Mouse (Mus musculus) hematopoietic stem cell, adult 5-6 weeks (primary cell): ENCODE measurements around the gene Ptprn2. TPM values are rescaled to one million over a fixed set of nuclear protein-coding genes. Genes with fewer than 3 reads are reported as not detected.

ENCODE experiments used
- ATAC-seq, 2 experiments: fragments of 125-278 bp in 1 of 2; replicated peaks in 1 of 2; 2 replicates each; pipeline ENCODE4 v1.8.0; 2016 to 2017; ENCODE audit warnings: inconsistent platforms in 2 of 2, mild to moderate bottlenecking in 2 of 2, moderate number of reproducible peaks in 2 of 2, low read depth in 1 of 2, moderate TSS enrichment in 1 of 2; ENCODE audit not compliant: low FRiP score in 2 of 2, poor library complexity in 2 of 2, severe bottlenecking in 2 of 2, insufficient read depth in 1 of 2, low TSS enrichment in 1 of 2
- total RNA-seq: library from RNA; stranded (forward); fragments of 172-1452, 232-1000 nt; gene quantifications from 2 replicates; pipeline ENCODE4 v1.2.3, GENCODE M21; 2017

The Ptprn2 gene
- total RNA-seq, 1 experiment from 2014 or later = not detected

DNA sequence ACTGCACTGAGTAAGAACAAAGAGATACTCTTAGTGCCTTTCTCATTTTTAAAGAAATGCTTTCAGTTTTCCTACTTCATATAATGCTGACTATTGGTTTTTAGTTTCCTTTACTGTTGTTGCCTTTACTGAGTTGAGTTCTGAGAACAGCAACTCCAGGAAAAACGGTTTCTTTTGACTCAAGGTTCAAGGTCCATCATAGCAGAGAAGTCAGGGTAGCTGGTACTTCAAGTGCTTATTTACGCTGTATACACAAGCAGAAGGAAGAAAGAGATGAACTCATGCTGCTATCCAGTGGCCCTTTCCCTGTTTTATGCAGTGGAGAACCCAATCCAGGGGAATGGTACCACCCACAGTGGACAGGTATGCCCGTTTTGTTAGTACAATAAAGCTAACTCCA, 795.3 kb downstream of the Ptprn2 start:
- no peak for ATAC-seq

DNA sequence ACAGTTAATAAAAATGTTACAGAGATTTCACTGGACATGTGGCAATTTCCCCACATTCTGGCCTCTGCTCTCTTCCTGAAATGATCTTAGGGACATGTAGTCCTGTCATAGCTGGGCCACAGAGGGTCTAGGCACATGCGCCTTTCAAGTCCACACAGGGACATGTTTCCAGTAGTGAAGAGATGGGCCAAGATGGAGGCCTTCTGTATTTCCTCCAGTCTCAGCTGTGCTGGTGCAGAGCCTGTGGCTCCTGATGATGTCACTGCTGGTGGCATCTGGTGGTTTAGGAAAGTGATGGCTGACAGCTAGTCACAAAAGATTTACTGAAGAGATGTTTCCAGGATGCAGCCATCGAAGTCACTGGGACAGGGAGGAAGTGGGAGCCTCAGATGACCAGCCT, 797.1 kb downstream of the Ptprn2 start:
- no peak for ATAC-seq

DNA sequence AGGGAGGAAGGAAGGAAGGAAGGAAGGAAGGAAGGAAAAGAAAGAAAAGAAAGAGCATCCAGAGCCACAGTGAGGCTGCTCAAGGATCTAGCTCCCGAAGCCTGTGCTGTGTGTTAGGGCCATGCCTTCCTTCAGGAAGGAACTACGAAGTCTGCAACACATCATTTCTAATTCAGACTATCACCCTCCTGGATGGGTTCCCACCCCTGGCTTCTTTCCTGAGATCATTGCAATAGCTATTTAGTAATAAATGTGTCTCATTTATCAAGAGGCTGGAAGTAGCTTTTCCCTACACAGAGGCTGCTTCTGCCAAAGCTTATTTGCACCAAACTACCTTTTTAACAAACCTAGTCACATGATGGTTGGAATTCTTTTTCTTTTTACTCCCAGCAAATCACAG, 801.9 kb downstream of the Ptprn2 start:
- ATAC-seq = no peak

DNA sequence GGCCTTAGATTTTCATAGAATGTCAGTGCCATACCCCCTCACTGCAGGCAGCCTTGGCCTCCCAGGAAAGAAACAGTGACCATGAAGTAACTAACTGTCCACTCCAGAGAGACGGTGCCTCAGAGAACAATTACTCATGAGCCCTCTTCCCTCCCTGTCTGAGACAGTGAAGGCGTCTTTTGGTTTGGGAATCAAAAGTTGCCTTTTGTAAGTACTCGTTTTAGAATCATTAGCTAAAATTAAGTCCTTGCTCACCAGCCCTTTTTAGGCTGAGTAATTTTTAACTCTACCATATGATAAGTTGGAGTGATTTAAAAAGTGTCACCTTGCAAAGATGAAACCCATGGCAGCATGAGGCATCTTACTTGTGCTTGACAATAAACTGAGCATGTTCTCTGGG, 806.4 kb downstream of the Ptprn2 start:
- ATAC-seq = no peak

DNA sequence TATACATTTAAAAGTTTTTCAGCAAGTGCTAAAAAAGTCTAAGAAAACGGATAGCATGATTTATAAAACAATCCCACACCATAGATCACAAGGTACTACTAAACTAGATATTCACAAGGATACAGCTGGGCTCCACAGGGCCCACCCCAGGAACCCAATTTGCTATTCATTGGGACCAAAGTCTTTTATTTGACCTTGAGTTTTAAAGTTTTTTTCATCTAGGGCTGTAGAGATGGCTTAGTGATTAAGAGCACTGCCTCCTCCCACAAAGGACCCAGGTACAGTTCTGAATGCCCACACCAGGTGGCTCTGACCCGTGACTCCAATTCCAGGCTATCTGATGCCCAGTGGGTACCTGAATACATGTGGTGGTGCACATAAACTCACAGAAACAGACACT, 811.3 kb downstream of the Ptprn2 start:
- no peak for ATAC-seq

DNA sequence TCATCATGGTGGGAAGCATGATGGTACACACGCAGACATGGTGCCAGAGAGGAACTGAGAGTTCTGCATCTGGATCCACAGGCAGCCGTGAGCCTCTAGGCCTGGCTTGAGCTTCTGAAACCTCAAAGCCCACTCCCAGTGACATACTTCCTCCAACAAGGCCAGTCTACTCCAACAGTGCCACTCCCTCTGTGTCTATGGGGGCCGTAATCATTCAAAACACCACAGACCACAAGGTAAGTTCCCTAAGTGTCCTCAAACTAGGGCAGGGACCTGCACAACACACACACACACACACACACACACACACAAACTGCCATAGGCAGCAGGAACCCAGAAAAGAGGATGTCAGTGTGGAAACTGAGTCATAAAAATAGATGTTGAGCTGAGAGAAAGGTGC, 813.6 kb downstream of the Ptprn2 start:
- no peak for ATAC-seq

DNA sequence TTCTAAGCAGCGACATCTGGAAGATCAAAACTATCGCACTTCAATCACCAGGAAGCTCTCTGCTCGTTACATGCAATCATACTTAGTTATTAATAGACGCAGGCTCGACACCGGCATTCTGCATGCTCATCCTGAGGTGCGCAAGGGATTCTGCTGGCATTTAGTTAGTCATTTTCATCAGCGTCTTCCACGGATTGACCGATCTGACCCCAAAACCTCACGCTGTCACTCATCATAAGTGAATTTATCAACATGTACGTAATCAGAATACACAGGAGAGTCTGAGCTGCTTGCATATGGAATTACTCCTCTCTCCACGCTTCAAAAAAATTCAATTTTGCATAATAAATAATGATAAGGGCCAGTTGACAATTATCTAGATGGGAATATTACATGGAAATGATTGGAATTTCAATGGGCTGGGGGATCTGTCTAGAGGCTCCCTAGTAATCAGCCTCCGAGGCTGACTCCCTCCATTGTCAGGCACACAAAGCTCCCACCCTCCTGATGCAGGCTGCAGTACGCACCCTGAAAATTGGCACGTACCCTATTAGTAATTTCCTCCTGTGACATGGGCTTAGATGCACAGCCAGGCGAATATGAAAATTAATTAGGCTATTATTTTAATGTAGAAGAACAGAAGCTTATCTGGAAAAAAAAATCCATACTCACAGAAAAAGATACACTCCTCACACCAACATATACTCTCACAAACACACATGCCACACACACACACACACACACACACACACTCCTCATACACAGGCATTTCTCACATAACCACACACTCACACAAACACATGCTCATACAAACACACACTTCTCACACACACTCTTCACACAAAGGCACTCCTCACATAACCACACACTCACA, 819.5 kb downstream of the Ptprn2 start:
- ATAC-seq = no peak

DNA sequence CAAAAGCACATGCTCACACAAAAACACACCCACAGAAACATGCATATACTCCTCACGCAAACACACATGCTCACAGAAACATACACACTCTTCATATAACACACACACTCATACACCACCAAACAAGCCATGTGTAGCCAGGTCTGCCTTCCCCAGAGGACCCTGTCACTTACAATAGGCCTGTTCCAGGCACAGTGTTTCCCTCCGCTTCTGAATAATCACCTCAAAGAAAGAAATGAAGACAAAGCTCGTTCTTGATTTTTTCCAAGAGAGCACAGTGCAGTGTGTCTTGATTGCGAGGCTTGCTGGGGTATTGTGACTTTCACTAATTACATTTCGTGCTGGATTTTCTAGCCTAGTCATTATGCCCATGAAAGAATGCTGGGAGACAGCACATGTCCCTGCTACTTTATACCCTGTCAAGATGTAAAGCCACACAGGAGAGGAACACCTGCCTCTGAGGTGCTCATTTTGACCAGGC, 820.1 kb downstream of the Ptprn2 start:
- no peak for ATAC-seq

DNA sequence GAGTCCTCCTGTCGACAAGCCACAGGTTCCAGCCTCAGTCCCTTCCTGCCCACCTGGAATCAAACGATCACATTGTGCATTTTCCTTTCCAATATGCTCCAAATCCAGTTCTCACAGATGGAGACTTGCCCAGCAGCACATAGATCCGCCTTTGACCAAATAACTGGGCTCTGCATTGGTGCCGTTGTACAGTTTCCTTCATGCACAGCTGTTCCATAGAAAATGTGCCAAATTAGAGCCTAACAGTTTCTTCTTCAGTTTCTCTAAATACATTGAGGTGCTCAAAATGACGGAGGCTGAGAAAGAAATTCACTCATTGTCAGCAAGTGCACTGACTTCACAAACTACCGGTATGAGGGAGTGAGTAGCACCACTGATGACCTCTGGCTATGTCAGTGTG, 826.6 kb downstream of the Ptprn2 start:
- no peak for ATAC-seq

DNA sequence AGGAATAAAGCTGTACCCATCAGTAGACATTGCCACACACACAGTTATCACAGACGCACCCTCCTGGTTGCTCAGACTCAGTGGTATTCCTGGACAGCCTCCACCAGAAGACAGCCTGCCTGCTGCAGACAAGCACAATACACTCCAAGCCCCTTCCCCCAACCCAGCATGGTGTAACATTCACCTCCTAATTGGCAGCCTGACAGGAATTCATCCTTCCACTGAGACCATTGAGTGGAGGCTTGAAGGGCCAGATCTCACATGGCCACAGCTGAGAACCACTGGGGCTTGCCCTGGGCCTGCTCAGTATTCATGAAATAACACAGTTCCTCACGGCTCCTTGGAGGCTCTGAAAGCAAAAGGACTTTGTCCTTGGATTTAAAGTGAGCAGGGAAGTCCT, 829.5 kb downstream of the Ptprn2 start:
- ATAC-seq = no peak

DNA sequence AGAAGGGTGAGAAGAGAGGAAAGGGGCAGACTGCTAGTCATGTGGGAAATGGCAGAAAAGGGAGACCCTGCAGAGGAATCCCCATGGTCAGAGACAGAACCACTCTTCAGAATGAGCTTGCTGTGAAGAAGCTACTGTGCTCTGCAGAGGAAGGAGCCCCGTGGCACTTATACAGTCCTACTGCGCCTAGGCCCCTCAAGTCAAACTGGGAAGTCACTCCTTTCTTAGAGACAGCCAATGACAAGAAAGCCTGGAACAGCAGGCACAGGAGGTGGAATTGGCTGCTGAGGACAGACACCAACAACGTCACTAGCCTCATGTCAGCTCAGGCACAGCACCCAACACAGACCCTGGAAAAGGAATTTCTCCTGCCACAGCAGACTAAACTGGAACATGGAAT, 830.1 kb downstream of the Ptprn2 start:
- ATAC-seq = no peak

DNA sequence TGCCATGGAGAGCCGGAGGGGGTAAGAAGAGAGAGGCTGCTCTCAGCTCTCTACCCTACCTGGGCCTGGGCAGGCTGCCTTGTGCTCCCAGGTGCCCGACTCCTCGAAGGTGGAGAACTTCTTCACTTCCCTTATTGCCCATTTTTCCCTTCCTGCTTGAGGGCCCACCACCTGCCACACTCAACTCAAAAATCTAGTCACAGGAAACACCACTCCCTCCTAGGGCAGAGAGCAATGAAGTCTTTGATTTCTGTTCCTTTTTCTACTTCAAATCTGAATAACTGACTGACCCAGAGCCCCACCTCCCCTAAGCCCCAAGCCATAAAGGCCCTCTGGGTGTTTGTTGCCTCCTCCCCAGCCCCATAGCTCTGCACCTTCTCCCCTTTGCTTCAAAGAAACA, 832.7 kb downstream of the Ptprn2 start:
- no peak for ATAC-seq

DNA sequence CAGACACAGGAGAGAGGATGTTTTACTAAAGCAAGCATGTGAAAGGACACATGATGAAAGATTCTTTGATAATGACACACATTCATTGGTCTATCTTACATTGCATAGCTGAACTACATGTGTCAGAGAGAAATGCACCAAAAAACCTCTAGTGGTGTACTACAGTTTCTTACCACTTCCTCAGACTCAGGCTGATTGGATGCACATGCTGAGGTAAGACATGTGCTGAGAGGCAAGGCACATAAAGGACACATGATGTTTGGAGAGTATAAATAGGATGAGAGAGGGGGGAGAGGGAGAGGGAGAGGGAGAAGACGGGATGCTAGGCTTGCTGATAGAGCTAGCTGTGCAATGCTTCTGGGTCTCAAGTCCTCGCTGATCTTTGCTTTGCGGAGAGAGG, 837.5 kb downstream of the Ptprn2 start:
- no peak for ATAC-seq

Other genes with a start within 250 kb of the Ptprn2 start
- gene Wdr60, start 222.7 kb upstream of the Ptprn2 start, total RNA-seq = 11.3 and 20.1 TPM in 2 replicates
- not detected in 2 replicates for gene Gm11027, start 210.3 kb upstream of the Ptprn2 start, total RNA-seq
- gene Esyt2, start 204.5 kb upstream of the Ptprn2 start, total RNA-seq = 71.3 and 83.9 TPM in 2 replicates
- gene Ncapg2, start 80.3 kb upstream of the Ptprn2 start, total RNA-seq = 113 and 126 TPM in 2 replicates